Mouse (Mus musculus): ENCODE measurements around the gene St6galnac1. TPM values are rescaled to one million over a fixed set of nuclear protein-coding genes. Genes with fewer than 3 reads are reported as not detected.

Gene St6galnac1
- polyA plus RNA-seq, 1 experiment from 2014 or later: not detected

DNA sequence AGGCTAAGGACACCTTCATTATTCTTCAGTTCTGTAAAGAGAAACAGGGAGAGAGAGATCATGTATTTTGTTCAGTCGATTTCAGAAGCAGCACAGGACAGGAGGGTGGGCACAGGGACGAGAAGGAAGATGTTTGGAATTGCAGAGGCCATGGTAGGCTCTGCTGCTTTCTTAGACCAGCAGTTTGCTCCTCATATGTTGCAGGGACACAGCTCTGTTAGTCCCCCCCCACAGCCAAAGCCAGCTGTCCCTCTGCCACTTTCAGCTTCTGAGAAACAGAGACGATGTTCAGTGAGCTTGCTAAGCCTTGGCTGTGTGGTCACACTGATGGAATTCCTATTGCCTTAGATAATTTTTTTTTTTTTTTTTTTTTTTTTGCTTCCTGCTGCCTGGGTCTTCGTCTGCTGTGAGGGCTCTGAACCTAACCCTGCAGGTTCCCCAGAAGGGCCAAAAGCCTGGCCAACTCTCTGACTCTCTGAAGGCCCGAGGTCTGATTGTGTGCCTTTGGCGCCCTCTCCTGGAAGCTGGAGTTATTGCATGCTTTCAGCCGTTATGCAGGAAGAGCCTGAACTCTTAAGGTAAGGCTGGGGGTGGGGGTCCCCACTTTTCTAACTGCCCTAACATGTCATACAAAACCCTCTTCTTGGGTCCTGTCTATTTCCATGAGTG lies 32.8 kb upstream of the St6galnac1 start:
- Histone ChIP-seq H3K27ac (ENCODE audit: low read length) (peak overlapping the region; percentile 63; the same call in 1 of the 2 replicates), H3K9me3 (ENCODE audit: low read length) (no peaks in the 10 kb centered on the region), H3K4me1 (ENCODE audit: insufficient read depth, low read length) (peaks cover 25% of the 10 kb centered on the region), H3K4me2 (replicated peaks; ENCODE audit: low read depth, low read length) (no peak overlapping the region), H3K4me3 (ENCODE audit: low read length) (no peak overlapping the region), H3K27me3 (ENCODE audit: insufficient read depth, low read length) (no peaks in the 10 kb centered on the region), H3K36me3 (ENCODE audit: insufficient read depth, low read length) (no peaks in the 10 kb centered on the region), H3K9ac (replicated peaks; ENCODE audit: low read length) (no peak overlapping the region)
- ATAC-seq (ENCODE audit: low FRiP score, low TSS enrichment): no peak
- WGBS: 23% methylated on average over 7 of the region's 7 CpGs

DNA sequence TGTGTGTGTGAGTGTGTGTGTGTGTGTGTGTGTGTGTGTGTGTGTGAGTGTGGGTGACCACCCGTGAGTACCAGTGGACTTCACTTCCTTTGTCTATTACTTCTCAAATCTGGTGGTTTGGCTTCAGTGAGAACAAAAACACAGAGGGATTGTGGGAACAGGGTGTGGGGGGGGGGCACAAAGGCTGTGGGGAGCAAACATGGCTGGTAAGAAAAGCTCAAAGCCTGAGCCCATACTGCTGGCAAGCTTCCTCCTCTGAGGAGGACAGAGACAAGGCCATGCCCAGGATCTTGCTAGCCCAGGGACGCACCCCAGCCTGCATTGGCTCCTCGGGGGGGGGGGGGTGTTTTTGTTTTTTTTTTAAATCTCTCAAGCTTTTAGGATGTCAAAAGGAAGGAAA lies 32.2 kb upstream of the St6galnac1 start:
- Histone ChIP-seq H3K27me3 (ENCODE audit: insufficient read depth, low read length) (no peaks in the 10 kb centered on the region), H3K27ac (ENCODE audit: low read length) (peak overlapping the region; percentile 63; the same call in 1 of the 2 replicates), H3K9ac (replicated peaks; ENCODE audit: low read length) (no peak overlapping the region), H3K9me3 (ENCODE audit: low read length) (no peaks in the 10 kb centered on the region), H3K4me2 (replicated peaks; ENCODE audit: low read depth, low read length) (no peak overlapping the region), H3K4me1 (ENCODE audit: insufficient read depth, low read length) (peaks cover 19% of the 10 kb centered on the region), H3K36me3 (ENCODE audit: insufficient read depth, low read length) (no peaks in the 10 kb centered on the region), H3K4me3 (ENCODE audit: low read length) (no peak overlapping the region)
- ATAC-seq (ENCODE audit: low FRiP score, low TSS enrichment): no peak
- 49% methylated on average over 3 of the region's 3 CpGs for WGBS

DNA sequence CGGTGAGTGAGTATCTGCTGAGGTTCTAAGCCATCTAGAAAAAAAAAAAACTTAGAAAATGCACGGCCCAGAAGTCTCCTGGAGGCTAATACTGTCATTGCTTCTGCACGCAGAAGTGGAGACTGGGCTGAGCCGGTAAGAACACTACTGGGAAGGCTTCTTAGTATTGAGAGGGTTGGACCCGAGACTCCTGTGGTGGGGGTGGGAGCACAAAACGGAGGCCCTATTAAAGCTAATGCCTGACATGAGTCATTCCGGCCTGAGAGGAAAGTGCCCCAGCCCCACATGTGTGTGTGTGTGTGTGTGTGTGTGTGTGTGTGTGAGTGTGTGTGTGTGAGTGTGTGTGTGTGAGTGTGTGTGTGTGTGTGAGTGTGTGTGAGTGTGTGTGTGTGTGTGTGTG lies 31.8 kb upstream of the St6galnac1 start:
- H3K27ac ChIP-seq (ENCODE audit: low read length): 0 out of 2 replicates have a peak overlapping the region, but pooled peaks have one; percentile 45
- ATAC-seq (ENCODE audit: low FRiP score, low TSS enrichment): no peak
- no peaks in the 10 kb centered on the region for H3K27me3 ChIP-seq (ENCODE audit: insufficient read depth, low read length)
- H3K4me2 ChIP-seq (replicated peaks; ENCODE audit: low read depth, low read length): no peak overlapping the region
- no peak overlapping the region for H3K4me3 ChIP-seq (ENCODE audit: low read length)
- peaks cover 15% of the 10 kb centered on the region for H3K4me1 ChIP-seq (ENCODE audit: insufficient read depth, low read length)
- 52% methylated on average over 7 of the region's 7 CpGs for WGBS
- H3K9ac ChIP-seq (replicated peaks; ENCODE audit: low read length): no peak overlapping the region
- H3K36me3 ChIP-seq (ENCODE audit: insufficient read depth, low read length): no peaks in the 10 kb centered on the region
- H3K9me3 ChIP-seq (ENCODE audit: low read length): no peaks in the 10 kb centered on the region

DNA sequence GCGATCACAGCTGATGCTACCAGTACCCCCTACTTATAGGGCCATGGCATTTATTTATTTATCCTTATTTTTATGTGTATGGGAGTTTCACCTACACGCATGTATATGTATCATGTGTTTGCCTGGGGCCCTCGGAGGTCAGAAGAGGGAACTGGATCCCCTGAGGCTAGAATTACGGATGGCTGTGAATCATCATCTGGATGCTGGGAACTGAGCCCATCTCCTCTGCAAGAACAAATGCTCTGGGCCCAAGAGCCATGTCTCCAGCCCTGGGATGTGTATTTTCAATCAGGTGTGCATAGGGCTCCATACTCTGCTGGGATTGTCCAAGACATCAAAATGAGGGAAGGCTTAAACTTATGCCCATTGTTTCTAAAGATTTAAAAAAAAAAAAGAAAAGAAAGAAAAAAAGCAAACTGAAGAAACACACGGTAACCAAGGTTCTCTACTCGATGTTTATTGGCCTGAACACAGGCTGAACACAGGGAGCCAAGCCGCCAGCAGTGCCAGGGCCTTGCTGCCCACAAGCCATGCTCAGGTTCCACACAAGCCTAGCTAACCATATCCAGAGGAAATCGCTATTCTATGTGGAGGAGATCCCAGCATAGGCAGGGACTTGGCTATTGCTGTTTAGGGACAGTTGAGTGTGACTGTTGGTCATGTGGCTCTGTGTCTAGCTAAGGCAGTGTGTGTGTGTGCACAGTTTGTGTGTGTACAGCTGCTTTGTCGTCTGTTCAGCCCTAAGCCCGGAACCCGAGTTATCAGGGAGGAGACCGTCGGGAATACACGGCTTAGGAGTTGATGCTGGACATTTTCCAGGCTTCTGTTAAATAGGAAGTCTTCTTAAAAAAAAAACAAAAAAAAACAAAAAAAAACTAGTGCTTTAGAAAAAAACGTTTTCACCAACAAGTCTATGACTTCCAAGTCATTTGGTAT lies 31.1 kb upstream of the St6galnac1 start:
- no peak overlapping the region for H3K4me3 ChIP-seq (ENCODE audit: low read length)
- H3K4me2 ChIP-seq (replicated peaks; ENCODE audit: low read depth, low read length): no peak overlapping the region
- WGBS: 60% methylated on average over 15 of the region's 15 CpGs
- ATAC-seq (ENCODE audit: low FRiP score, low TSS enrichment): no peak
- peaks cover 10% of the 10 kb centered on the region for H3K4me1 ChIP-seq (ENCODE audit: insufficient read depth, low read length)
- H3K9ac ChIP-seq (replicated peaks; ENCODE audit: low read length): no peak overlapping the region
- H3K9me3 ChIP-seq (ENCODE audit: low read length): no peaks in the 10 kb centered on the region
- H3K27me3 ChIP-seq (ENCODE audit: insufficient read depth, low read length): no peaks in the 10 kb centered on the region
- no peaks in the 10 kb centered on the region for H3K36me3 ChIP-seq (ENCODE audit: insufficient read depth, low read length)
- H3K27ac ChIP-seq (ENCODE audit: low read length): no peak overlapping the region; the same call in 1 of the 2 replicates

DNA sequence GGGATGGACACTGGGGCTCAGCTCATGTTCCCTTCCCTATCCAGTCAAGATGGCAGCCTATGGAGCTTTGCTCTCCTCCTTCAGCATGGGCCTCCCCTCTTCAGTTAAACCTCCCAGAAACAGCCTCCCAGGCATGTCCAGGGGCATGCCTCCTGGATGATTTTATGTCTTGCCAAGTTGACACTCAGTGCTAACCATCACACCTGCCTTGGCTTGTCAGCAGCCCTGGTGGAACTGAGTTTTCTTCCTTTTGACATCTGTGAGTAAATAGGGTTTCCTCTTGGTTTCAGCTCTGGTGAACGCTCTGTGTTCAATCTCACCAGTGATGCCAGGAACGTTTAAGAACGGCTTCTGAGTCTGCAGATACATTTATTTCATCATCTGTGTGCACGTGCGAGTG lies 27.4 kb upstream of the St6galnac1 start:
- no peak overlapping the region for H3K4me2 ChIP-seq (replicated peaks; ENCODE audit: low read depth, low read length)
- no peak overlapping the region for H3K27ac ChIP-seq (ENCODE audit: low read length)
- 87% methylated on average over 5 of the region's 5 CpGs for WGBS
- no peaks in the 10 kb centered on the region for H3K36me3 ChIP-seq (ENCODE audit: insufficient read depth, low read length)
- H3K27me3 ChIP-seq (ENCODE audit: insufficient read depth, low read length): no peaks in the 10 kb centered on the region
- peaks cover 5% of the 10 kb centered on the region for H3K4me1 ChIP-seq (ENCODE audit: insufficient read depth, low read length)
- H3K9me3 ChIP-seq (ENCODE audit: low read length): no peaks in the 10 kb centered on the region
- H3K4me3 ChIP-seq (ENCODE audit: low read length): no peak overlapping the region
- H3K9ac ChIP-seq (replicated peaks; ENCODE audit: low read length): no peak overlapping the region
- ATAC-seq (ENCODE audit: low FRiP score, low TSS enrichment): no peak

DNA sequence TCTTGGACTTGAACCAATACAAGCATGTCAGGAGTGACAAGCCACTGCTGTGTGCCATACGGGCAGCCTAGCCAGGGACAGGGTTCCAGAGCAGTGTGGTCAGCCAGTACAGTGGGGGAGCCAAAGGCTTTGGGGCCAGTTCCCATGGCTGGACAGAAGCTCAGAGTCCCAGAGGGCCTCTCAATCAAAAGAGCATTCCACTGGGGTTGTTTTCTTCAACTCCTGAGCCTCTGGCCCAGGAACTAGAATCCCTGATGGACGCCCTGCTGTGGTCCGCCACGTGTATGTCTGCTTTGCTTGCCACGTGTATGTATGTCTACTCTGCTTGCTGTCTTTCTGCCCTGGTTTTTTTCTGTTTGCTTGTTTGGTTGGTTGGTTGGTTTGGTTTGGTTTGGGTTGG lies 25.8 kb upstream of the St6galnac1 start:
- Histone ChIP-seq H3K4me2 (replicated peaks; ENCODE audit: low read depth, low read length) (no peak overlapping the region), H3K36me3 (ENCODE audit: insufficient read depth, low read length) (no peaks in the 10 kb centered on the region), H3K27me3 (ENCODE audit: insufficient read depth, low read length) (no peaks in the 10 kb centered on the region), H3K4me3 (ENCODE audit: low read length) (no peak overlapping the region), H3K9ac (replicated peaks; ENCODE audit: low read length) (no peak overlapping the region), H3K27ac (ENCODE audit: low read length) (no peak overlapping the region), H3K4me1 (ENCODE audit: insufficient read depth, low read length) (no peaks in the 10 kb centered on the region; the same call in 1 of the 2 replicates), H3K9me3 (ENCODE audit: low read length) (no peaks in the 10 kb centered on the region)
- ATAC-seq (ENCODE audit: low FRiP score, low TSS enrichment): 0 out of 2 replicates have a peak, but pooled peaks have one; percentile 39
- 61% methylated on average over 5 of the region's 5 CpGs for WGBS

DNA sequence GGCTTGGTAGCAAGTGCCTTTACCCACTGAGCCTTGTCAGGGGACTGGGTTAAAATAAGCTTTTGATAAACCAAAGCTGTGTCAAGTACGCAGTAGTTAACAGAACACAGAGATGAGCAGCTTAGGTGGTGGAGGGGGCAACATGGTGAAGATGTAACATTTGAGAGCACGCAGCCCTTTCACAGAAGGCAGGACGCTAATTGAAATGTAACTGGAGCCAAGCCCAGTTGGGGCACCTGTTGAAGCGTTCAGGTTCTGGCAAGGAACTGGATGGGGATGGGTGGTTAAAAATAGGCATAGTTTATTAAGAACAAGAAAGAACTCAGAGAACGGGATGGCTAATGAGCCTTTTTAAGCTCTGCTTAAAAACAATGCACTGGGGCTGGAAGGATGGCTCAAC lies 24.1 kb upstream of the St6galnac1 start:
- no peak for ATAC-seq (ENCODE audit: low FRiP score, low TSS enrichment)
- Histone ChIP-seq H3K36me3 (ENCODE audit: insufficient read depth, low read length) (no peaks in the 10 kb centered on the region), H3K9ac (replicated peaks; ENCODE audit: low read length) (no peak overlapping the region), H3K4me1 (ENCODE audit: insufficient read depth, low read length) (no peaks in the 10 kb centered on the region; the same call in 1 of the 2 replicates), H3K27me3 (ENCODE audit: insufficient read depth, low read length) (no peaks in the 10 kb centered on the region), H3K27ac (ENCODE audit: low read length) (no peak overlapping the region), H3K9me3 (ENCODE audit: low read length) (no peaks in the 10 kb centered on the region), H3K4me2 (replicated peaks; ENCODE audit: low read depth, low read length) (no peak overlapping the region), H3K4me3 (ENCODE audit: low read length) (no peak overlapping the region)
- 81% methylated on average over 5 of the region's 5 CpGs for WGBS

DNA sequence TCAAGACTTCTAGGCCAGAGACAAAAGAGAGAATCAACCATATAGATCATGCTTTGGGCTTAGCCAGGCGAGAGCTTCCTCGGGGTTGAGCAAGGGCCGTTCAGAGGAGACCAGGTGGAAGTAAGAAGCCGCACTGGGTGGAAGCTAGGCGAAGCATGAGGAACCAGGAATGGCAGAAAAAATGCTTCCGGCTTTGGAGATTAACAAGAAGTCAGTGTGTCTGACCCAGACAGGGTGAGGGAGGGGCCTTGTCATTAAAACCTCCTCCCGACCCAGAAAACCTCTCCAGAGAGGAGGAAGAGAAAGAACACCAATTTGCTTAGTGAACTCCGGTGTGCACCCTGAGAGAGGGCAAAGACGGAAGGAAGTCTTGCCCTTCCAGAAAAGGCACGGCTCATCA lies 8.9 kb upstream of the St6galnac1 start:
- no peaks in the 10 kb centered on the region for H3K36me3 ChIP-seq (ENCODE audit: insufficient read depth, low read length)
- H3K27me3 ChIP-seq (ENCODE audit: insufficient read depth, low read length): no peaks in the 10 kb centered on the region
- H3K4me2 ChIP-seq (replicated peaks; ENCODE audit: low read depth, low read length): no peak overlapping the region
- WGBS: 85% methylated on average over 10 of the region's 10 CpGs
- no peak overlapping the region for H3K4me3 ChIP-seq (ENCODE audit: low read length)
- no peak overlapping the region for H3K27ac ChIP-seq (ENCODE audit: low read length)
- ATAC-seq (ENCODE audit: low FRiP score, low TSS enrichment): no peak
- peaks cover 8% of the 10 kb centered on the region; the same call in 1 of the 2 replicates for H3K4me1 ChIP-seq (ENCODE audit: insufficient read depth, low read length)
- no peak overlapping the region for H3K9ac ChIP-seq (replicated peaks; ENCODE audit: low read length)
- no peaks in the 10 kb centered on the region for H3K9me3 ChIP-seq (ENCODE audit: low read length)

DNA sequence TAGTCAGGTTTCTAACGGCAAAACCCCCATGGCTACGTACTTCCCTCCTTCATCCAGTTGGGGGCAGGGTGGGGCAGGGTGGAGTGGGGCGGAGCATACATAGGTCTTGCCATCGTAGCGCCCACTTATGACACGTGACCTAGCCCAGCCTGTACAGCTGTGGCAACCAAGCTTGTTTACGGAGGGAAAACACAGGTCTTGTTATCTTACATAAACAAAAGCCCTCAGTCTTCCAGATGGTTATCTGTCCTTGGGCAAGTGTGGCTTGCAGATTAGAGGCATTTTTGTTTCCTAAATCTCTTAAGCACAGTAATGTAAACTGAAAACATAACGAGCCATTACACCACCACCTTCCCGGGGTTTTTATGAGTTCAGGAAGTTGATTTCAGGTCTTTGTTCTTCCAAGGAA lies 7.4 kb upstream of the St6galnac1 start:
- no peak overlapping the region for H3K4me3 ChIP-seq (ENCODE audit: low read length)
- H3K4me1 ChIP-seq (ENCODE audit: insufficient read depth, low read length): peaks cover 8% of the 10 kb centered on the region; the same call in 1 of the 2 replicates
- H3K27ac ChIP-seq (ENCODE audit: low read length): no peak overlapping the region
- no peaks in the 10 kb centered on the region for H3K27me3 ChIP-seq (ENCODE audit: insufficient read depth, low read length)
- no peak overlapping the region for H3K4me2 ChIP-seq (replicated peaks; ENCODE audit: low read depth, low read length)
- no peaks in the 10 kb centered on the region for H3K36me3 ChIP-seq (ENCODE audit: insufficient read depth, low read length)
- H3K9me3 ChIP-seq (ENCODE audit: low read length): no peaks in the 10 kb centered on the region
- H3K9ac ChIP-seq (replicated peaks; ENCODE audit: low read length): no peak overlapping the region
- 57% methylated on average over 9 of the region's 9 CpGs for WGBS
- ATAC-seq (ENCODE audit: low FRiP score, low TSS enrichment): no peak

DNA sequence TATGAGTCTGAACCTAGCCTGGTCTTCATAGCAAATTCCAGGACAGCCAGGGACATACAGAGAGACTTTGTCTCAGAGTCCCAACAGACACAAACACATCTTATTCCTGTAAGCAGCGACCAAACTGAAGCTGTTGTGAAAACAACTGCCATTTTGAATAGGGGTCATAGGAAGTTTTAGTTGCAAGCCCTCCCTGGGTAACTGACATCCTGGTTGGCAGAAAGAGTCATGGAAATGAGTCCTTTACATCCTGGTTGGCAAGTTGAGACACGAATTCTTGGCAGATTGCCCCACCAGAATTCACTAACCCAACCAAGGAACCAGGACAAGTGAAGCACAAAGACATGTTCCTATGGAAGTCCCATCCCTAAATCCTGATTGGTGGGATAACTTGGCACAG lies 2.1 kb downstream of the St6galnac1 start:
- no peak overlapping the region for H3K9ac ChIP-seq (replicated peaks; ENCODE audit: low read length)
- H3K36me3 ChIP-seq (ENCODE audit: insufficient read depth, low read length): no peaks in the 10 kb centered on the region
- H3K27me3 ChIP-seq (ENCODE audit: insufficient read depth, low read length): no peaks in the 10 kb centered on the region
- H3K4me1 ChIP-seq (ENCODE audit: insufficient read depth, low read length): no peaks in the 10 kb centered on the region
- H3K4me3 ChIP-seq (ENCODE audit: low read length): no peak overlapping the region
- no peak overlapping the region for H3K4me2 ChIP-seq (replicated peaks; ENCODE audit: low read depth, low read length)
- H3K27ac ChIP-seq (ENCODE audit: low read length): no peak overlapping the region
- no peaks in the 10 kb centered on the region for H3K9me3 ChIP-seq (ENCODE audit: low read length)
- 56% methylated on average over 2 of the region's 2 CpGs for WGBS
- no peak for ATAC-seq (ENCODE audit: low FRiP score, low TSS enrichment)
